Mouse (Mus musculus) fat pad, adult 2 months (tissue): ENCODE data around the gene Rap1a.

Source experiments
- DNase-seq: peaks from one replicate; pipeline ENCODE4 v3.0.0-alpha.2; 2011; ENCODE audit warnings: low read depth, low spot score; ENCODE audit errors: extremely low read depth

Rap1a gene

DNA sequence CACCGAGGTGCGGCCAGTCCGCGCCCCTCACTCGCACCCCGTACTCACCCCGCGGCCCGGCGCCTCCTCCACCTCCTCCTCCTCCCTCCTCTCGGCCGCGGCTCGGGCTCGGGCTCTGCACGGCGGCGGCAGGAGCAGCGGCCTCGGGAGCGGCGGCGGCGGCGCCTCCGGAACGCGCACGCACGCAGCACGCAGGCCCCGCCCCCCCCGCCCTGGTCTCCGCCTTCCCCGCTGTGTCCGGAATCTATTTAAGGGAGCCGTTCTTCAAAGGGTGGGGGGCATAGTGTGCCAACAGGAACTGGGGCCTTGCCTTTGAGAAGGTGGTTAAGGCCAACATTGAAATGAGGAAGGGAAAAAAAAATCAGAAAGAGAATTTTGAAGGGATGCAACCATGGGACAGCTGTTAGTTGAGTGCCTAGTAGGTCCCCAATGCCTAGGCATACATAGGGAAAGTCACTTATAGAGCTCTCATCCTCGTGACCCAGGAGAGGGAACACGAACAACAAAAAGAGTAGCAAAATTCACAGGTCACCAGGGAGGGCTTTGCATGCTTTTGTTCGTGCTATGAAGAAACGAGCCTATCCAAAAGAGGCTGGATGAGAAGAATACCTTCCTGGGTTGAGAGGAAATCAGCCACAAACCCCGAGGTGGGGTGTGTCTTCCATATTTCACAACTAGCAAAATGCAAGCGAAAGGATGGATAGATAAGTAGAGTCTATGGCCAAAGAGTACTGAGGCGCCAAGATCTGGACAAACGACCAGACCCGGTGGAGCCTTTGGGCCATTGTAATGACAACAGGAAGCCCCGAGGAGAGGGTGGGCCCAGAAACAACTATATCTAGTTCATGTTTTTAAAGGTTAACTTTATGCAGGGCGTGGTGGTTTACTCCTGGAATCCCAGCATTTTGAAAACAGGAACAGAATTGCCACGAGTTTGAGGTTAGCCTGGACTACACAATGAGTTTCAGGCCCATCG is at the start of gene Rap1a:
TSS of gene Rap1a (minus strand) at position 146 of the 976 bp plus-strand sequence.
- no peak for DNase-seq

GRCm38 (mm10) chr3:105846294-105847069 is 45.3 kb upstream of the Rap1a start:
- no peak for DNase-seq

- DNase-seq: no peak
Measured at GRCm38 (mm10) chr3:105839836-105840235, 38.7 kb upstream of the Rap1a start.

DNA sequence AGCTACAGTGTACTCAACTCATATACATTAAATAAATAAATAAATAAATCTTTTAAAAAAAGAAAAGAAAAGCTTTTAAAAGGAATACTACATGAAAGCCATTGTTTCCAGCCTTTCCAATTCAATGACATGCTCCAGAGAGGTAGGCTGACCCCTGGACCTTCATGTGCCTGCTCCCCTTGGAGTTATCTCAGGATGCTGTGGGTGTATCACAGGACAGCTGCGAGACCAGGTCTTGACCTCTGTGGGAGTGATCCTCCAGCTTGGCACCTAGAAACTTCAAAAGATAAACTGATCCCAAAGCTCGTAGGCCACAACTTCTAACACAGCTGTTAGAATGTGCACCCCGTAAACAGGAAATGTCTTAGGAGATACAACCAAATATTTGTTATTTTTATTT is 37.5 kb upstream of the Rap1a start:
- DNase-seq: no peak

GRCm38 (mm10) chr3:105836883-105837282 is 35.7 kb upstream of the Rap1a start:
- DNase-seq: no peak

DNA sequence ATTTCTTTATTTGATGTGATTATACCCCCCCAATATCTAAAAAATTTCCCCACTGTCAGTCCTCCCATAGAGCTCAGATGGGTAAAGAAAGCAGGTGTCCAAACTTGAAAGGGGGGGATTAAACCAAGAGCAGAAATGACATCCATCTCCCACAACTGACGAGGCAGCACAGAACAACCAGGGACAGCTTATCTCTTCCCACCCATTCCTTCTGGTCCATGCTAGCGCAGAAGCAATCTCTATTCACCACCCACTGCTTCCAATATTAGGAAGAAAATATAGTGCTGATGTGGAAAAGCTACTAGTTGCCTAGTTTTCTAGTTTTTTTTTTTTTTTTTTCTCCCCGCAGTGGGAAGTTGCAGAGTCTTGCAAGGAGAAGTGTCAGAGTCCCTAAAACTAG is 34.7 kb upstream of the Rap1a start:
- DNase-seq: no peak

DNA sequence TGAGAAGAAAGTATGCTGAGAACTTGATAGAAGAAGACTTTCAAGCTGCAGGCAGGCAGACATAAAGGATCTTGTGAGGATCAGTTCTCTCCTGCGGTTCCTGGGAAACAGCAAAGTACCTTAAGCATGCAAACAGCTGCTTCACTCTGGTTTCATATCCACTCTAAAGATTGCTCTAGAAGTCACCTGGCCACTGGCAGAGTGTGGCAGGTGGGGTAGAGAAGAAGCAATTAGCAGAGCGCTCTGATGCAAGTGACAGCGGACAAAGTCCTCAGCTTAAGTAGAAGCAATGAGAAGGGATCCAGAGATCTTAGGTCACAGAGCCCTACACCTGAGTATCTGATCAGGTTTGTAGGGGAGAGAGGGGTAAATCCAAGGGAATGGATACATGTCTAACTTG is 30.4 kb upstream of the Rap1a start:
- no peak for DNase-seq

GRCm38 (mm10) chr3:105825501-105826161 is 24.5 kb upstream of the Rap1a start:
- DNase-seq: no peak

- DNase-seq: no peak
Measured at GRCm38 (mm10) chr3:105824704-105825103, 23.6 kb upstream of the Rap1a start.

- DNase-seq: no peak
Measured at GRCm38 (mm10) chr3:105824103-105824502, 23.0 kb upstream of the Rap1a start.

DNA sequence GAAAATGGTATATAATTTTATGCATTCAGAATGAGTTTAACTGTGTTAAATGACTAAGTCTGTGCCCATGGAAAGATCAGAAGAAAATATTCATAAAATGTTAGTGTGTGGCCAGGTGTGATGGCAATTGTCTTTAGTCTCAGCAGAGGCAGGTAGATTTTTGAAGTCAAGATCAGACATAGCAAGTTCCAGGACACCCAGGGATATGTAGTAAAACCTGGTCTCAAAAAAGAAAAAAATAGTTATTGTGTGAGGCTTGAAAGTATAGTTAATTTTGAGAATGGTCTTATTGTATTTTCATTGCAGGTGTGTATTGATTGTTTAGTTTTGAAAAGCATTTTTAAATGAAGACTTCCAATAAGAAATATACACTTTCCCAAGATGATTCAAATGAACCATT is 22.5 kb upstream of the Rap1a start:
- DNase-seq: no peak

DNA sequence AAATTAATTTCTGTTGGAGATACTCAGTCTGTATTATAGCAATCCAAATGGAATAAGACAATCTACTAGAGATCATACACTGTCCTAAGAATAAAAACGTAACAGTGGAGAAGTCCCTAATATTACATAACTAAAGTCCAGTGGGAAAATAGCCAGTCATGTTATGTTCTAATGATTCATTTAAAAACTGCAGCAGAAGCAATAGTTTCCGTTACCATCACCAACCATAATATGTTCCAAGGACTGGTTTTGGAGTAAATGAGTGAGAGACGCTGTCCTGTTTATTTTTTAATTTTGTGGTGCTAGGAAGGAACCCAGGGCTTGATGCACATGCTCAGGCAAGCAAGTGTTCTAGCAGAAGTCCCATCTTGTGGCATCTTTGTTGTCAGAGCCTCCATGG is 20.4 kb upstream of the Rap1a start:
- DNase-seq: no peak

DNA sequence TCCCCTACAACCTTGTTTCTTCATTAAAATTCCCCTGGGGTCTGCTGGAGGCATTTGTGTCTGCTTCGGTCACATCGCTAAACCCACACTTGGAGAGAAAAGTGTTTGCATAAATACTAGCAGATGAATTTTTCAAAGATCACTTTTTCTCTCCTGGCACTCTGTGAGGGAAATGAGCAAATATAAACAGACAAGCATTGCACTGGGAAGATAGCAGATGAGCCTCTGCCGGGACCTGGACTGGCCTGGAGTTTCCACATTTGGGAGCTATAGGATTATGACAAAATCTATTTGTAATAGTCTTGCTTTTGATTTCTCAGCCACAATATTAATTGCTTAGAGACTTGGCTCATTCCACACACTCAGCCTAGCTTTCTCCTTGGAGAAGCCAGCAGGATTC is 19.1 kb upstream of the Rap1a start:
- DNase-seq: no peak

- no peak for DNase-seq
Measured at GRCm38 (mm10) chr3:105818130-105819004, 17.2 kb upstream of the Rap1a start.

- no peak for DNase-seq
Measured at GRCm38 (mm10) chr3:105816089-105816488, 15.0 kb upstream of the Rap1a start.

DNA sequence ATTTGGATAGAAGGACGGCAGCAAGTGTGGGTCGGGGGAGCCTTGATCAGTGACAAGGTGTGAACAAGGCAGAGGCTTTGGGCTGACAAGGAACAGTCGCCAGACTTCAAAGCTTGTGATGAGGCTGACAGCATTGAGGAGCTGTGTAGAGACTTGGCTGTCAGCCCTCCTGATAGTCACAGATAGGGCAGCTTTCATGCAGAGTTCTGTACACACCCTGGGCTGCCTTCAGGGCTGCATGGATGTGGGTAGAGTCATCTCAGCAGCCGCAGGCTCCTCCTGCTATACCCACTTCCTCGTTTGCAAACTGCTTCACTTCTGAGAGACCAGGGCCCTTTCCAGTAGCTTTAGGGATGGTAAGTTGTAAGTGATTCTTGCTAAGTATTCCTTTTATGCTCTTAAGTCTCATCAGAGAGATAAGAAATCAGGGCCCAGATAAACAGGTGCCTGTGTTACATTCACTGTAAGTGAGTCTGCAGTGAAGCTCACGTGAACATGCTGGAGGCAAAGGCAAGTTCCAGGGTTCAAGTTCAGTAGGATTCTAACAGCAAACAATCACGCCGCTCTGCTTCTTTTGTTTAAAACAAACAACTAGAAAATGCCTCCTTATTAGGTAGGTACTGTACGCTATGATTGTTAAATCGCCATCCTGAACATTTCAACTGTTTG is 14.2 kb upstream of the Rap1a start:
- no peak for DNase-seq

- DNase-seq: no peak
Measured at GRCm38 (mm10) chr3:105811146-105811545, 10.0 kb upstream of the Rap1a start.

DNA sequence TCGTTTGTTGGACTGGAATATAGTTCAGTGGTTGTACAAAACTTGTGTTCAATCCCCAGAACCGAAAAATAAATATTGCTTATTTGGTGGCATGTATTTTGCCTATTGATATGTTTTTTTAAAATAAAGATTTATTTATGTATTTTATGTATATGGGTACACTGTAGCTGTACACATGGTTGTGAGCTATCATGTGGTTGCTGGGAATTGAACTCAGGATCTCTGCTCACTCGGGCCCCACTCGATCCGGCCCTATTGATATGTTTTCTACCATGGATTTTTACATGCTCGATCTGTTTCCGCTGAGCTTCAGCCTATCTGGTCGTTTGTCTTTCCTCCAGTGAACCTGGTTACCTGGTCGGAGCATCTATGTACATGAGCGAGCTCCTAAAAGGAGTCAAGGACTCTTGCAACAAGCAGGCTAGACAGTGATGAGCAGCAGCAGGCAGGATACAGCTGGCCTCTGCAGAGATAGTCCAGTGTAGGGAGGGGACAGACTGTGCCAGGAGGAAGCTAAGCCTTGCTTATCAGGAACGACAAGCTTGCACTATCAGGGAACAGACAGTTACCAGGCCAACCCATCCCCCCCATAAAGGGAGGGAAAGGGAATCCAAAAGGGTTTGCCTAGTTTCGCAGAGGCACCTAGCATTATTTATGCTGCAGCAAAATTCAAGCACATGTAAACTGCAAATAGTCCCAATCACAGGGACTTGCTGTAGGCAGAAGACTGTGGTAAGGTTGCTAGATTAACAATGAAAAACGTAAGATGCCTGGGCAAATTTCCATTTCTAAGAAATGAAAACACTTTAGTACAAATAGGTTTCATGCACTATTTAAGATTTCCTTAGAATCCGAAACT is 7.3 kb upstream of the Rap1a start:
- DNase-seq: no peak

- DNase-seq: no peak
Measured at GRCm38 (mm10) chr3:105807672-105808071, 6.5 kb upstream of the Rap1a start.
